Mouse (Mus musculus): ENCODE measurements at regions not wholly inside any gene's neighbourhood (a gene's known extent, or its start where the extent isn't known, plus 50 kb on each side); places are given as distances from the start of the nearest gene placed in this dataset.

GRCm38 (mm10) chr8:60736913-60737312 is 104.3 kb downstream of the Mfap3l start:
- TF ChIP-seq FLI1 (IDR thresholded peaks at IDR 0.05; ENCODE audit: low read length) (no peak), GATA1 (IDR thresholded peaks at IDR 0.05; ENCODE audit: borderline replicate concordance, low read length) (no peak)

All from megakaryocyte, embryonic 14.5 days (primary cell).